Mouse (Mus musculus): ENCODE measurements at regions not wholly inside any gene's neighbourhood (a gene's known extent, or its start where the extent isn't known, plus 50 kb on each side); places are given as distances from the start of the nearest gene placed in this dataset.

- no peak for DNase-seq (ENCODE audit: low spot score in 2 of 2)
These were observed 532.8 kb downstream of the Rfpl4b start for GRCm38 (mm10) chr10:38288689-38289283.

- no peak for DNase-seq (ENCODE audit: low spot score in 2 of 2)
These were observed 552.4 kb downstream of the Rfpl4b start for GRCm38 (mm10) chr10:38269136-38269535.

GRCm38 (mm10) chr10:38265564-38265963, 556.0 kb downstream of the Rfpl4b start:
- no peak for DNase-seq (ENCODE audit: low spot score in 2 of 2)

- no peak for DNase-seq (ENCODE audit: low spot score in 2 of 2)
These were observed 574.8 kb downstream of the Rfpl4b start for GRCm38 (mm10) chr10:38246821-38247220.
